Mouse (Mus musculus): ENCODE measurements at regions not wholly inside any gene's neighbourhood (a gene's known extent, or its start where the extent isn't known, plus 50 kb on each side); places are given as distances from the start of the nearest gene placed in this dataset.

- no peaks in the 10 kb centered on the region for H3K9me3 ChIP-seq (ENCODE audit: low read length)
- no peaks in the 10 kb centered on the region for H3K27me3 ChIP-seq (ENCODE audit: insufficient read depth, low read length)
- ATAC-seq, result no peak
- H3K4me1 ChIP-seq (ENCODE audit: insufficient read depth), result no peaks in the 10 kb centered on the region
- H3K4me3 ChIP-seq (ENCODE audit: low read depth, low read length), result no peak overlapping the region
- no peak overlapping the region for H3K9ac ChIP-seq (replicated peaks)
- H3K27ac ChIP-seq (ENCODE audit: low read depth), result no peak overlapping the region
- DNase-seq, result no peak
- no peaks in the 10 kb centered on the region for H3K36me3 ChIP-seq (replicated peaks; ENCODE audit: insufficient read depth, low read length)
- TF ChIP-seq CTCF (IDR thresholded peaks at IDR 0.05; ENCODE audit: low read depth) (0 out of 2 replicates have a peak, but pooled peaks have one; percentile 9), EP300 (IDR thresholded peaks at IDR 0.05; ENCODE audit: low read depth) (no peak)
- H3K4me2 ChIP-seq (ENCODE audit: low read depth, low read length), result no peak overlapping the region
Observed at GRCm38 (mm10) chr11:71564831-71565230, 184.9 kb upstream of the Wscd1 start.

GRCm38 (mm10) chr11:71576801-71577200, 172.9 kb upstream of the Wscd1 start:
- Histone ChIP-seq H3K27ac (ENCODE audit: low read depth) (no peak overlapping the region), H3K9me3 (ENCODE audit: low read length) (no peaks in the 10 kb centered on the region), H3K36me3 (replicated peaks; ENCODE audit: insufficient read depth, low read length) (no peaks in the 10 kb centered on the region), H3K4me3 (ENCODE audit: low read depth, low read length) (no peak overlapping the region), H3K4me2 (ENCODE audit: low read depth, low read length) (no peak overlapping the region), H3K4me1 (ENCODE audit: insufficient read depth) (no peaks in the 10 kb centered on the region), H3K27me3 (ENCODE audit: insufficient read depth, low read length) (no peaks in the 10 kb centered on the region), H3K9ac (replicated peaks) (no peak overlapping the region)
- 75% methylated on average over 5 of the region's 5 CpGs for WGBS (ENCODE audit: insufficient replicate concordance)
- no peak for TF ChIP-seq EP300 (IDR thresholded peaks at IDR 0.05; ENCODE audit: low read depth)
- no peak for TF ChIP-seq CTCF (IDR thresholded peaks at IDR 0.05; ENCODE audit: low read depth)
- DNase-seq (no peak), ATAC-seq (no peak)

GRCm38 (mm10) chr11:71581775-71582174, 167.9 kb upstream of the Wscd1 start:
- Histone ChIP-seq H3K9ac (replicated peaks) (no peak overlapping the region), H3K4me2 (ENCODE audit: low read depth, low read length) (no peak overlapping the region), H3K27ac (ENCODE audit: low read depth) (no peak overlapping the region), H3K27me3 (ENCODE audit: insufficient read depth, low read length) (no peaks in the 10 kb centered on the region), H3K9me3 (ENCODE audit: low read length) (no peaks in the 10 kb centered on the region), H3K36me3 (replicated peaks; ENCODE audit: insufficient read depth, low read length) (no peaks in the 10 kb centered on the region), H3K4me1 (ENCODE audit: insufficient read depth) (no peaks in the 10 kb centered on the region), H3K4me3 (ENCODE audit: low read depth, low read length) (no peak overlapping the region)
- no peak for TF ChIP-seq CTCF (IDR thresholded peaks at IDR 0.05; ENCODE audit: low read depth)
- no peak for TF ChIP-seq EP300 (IDR thresholded peaks at IDR 0.05; ENCODE audit: low read depth)
- WGBS (ENCODE audit: insufficient replicate concordance), result 43% methylated on average over 2 of the region's 2 CpGs
- DNase-seq (no peak), ATAC-seq (no peak)

GRCm38 (mm10) chr11:71591014-71591413, 158.7 kb upstream of the Wscd1 start:
- WGBS (ENCODE audit: insufficient replicate concordance), result 72% methylated on average over 6 of the region's 6 CpGs
- Histone ChIP-seq H3K9me3 (ENCODE audit: low read length) (no peaks in the 10 kb centered on the region), H3K4me3 (ENCODE audit: low read depth, low read length) (no peak overlapping the region), H3K27me3 (ENCODE audit: insufficient read depth, low read length) (no peaks in the 10 kb centered on the region), H3K4me2 (ENCODE audit: low read depth, low read length) (no peak overlapping the region), H3K27ac (ENCODE audit: low read depth) (no peak overlapping the region), H3K9ac (replicated peaks) (no peak overlapping the region), H3K36me3 (replicated peaks; ENCODE audit: insufficient read depth, low read length) (no peaks in the 10 kb centered on the region), H3K4me1 (ENCODE audit: insufficient read depth) (no peaks in the 10 kb centered on the region)
- ATAC-seq (no peak), DNase-seq (no peak)
- no peak for TF ChIP-seq CTCF (IDR thresholded peaks at IDR 0.05; ENCODE audit: low read depth)
- no peak for TF ChIP-seq EP300 (IDR thresholded peaks at IDR 0.05; ENCODE audit: low read depth)

GRCm38 (mm10) chr11:71594250-71594847, 155.4 kb upstream of the Wscd1 start:
- Histone ChIP-seq H3K4me3 (ENCODE audit: low read depth, low read length) (no peak overlapping the region), H3K9ac (replicated peaks) (no peak overlapping the region), H3K27me3 (ENCODE audit: insufficient read depth, low read length) (no peaks in the 10 kb centered on the region), H3K9me3 (ENCODE audit: low read length) (no peaks in the 10 kb centered on the region), H3K4me1 (ENCODE audit: insufficient read depth) (no peaks in the 10 kb centered on the region), H3K4me2 (ENCODE audit: low read depth, low read length) (no peak overlapping the region), H3K36me3 (replicated peaks; ENCODE audit: insufficient read depth, low read length) (no peaks in the 10 kb centered on the region), H3K27ac (ENCODE audit: low read depth) (no peak overlapping the region)
- TF ChIP-seq EP300 (IDR thresholded peaks at IDR 0.05; ENCODE audit: low read depth) (no peak), CTCF (IDR thresholded peaks at IDR 0.05; ENCODE audit: low read depth) (no peak)
- no peak for ATAC-seq
- DNase-seq, result no peak
- WGBS (ENCODE audit: insufficient replicate concordance), result 70% methylated on average over 6 of the region's 6 CpGs

- Histone ChIP-seq H3K9ac (replicated peaks) (no peak overlapping the region), H3K27me3 (ENCODE audit: insufficient read depth, low read length) (no peaks in the 10 kb centered on the region), H3K4me3 (ENCODE audit: low read depth, low read length) (no peak overlapping the region), H3K4me2 (ENCODE audit: low read depth, low read length) (no peak overlapping the region), H3K27ac (ENCODE audit: low read depth) (no peak overlapping the region), H3K36me3 (replicated peaks; ENCODE audit: insufficient read depth, low read length) (no peaks in the 10 kb centered on the region), H3K9me3 (ENCODE audit: low read length) (no peaks in the 10 kb centered on the region), H3K4me1 (ENCODE audit: insufficient read depth) (no peaks in the 10 kb centered on the region)
- TF ChIP-seq CTCF (IDR thresholded peaks at IDR 0.05; ENCODE audit: low read depth), result no peak
- no peak for TF ChIP-seq EP300 (IDR thresholded peaks at IDR 0.05; ENCODE audit: low read depth)
- DNase-seq, result no peak
- WGBS (ENCODE audit: insufficient replicate concordance), result 60% methylated on average over 1 of the region's 1 CpGs
- ATAC-seq, result no peak
Observed at GRCm38 (mm10) chr11:71597709-71598108, 152.0 kb upstream of the Wscd1 start.

- H3K36me3 ChIP-seq (replicated peaks; ENCODE audit: insufficient read depth, low read length), result no peaks in the 10 kb centered on the region
- ATAC-seq (no peak), DNase-seq (no peak)
- TF ChIP-seq EP300 (IDR thresholded peaks at IDR 0.05; ENCODE audit: low read depth) (no peak), CTCF (IDR thresholded peaks at IDR 0.05; ENCODE audit: low read depth) (no peak)
- no peak overlapping the region for H3K9ac ChIP-seq (replicated peaks)
- H3K9me3 ChIP-seq (ENCODE audit: low read length), result no peaks in the 10 kb centered on the region
- H3K4me2 ChIP-seq (ENCODE audit: low read depth, low read length), result no peak overlapping the region
- no peaks in the 10 kb centered on the region for H3K27me3 ChIP-seq (ENCODE audit: insufficient read depth, low read length)
- no peaks in the 10 kb centered on the region for H3K4me1 ChIP-seq (ENCODE audit: insufficient read depth)
- 75% methylated on average over 9 of the region's 9 CpGs for WGBS (ENCODE audit: insufficient replicate concordance)
- H3K27ac ChIP-seq (ENCODE audit: low read depth), result no peak overlapping the region
- H3K4me3 ChIP-seq (ENCODE audit: low read depth, low read length), result no peak overlapping the region
Observed at GRCm38 (mm10) chr11:71610782-71611181, 138.9 kb upstream of the Wscd1 start.
